Mouse (Mus musculus): ENCODE measurements at regions not wholly inside any gene's neighbourhood (a gene's known extent, or its start where the extent isn't known, plus 50 kb on each side); places are given as distances from the start of the nearest gene placed in this dataset.
A peak's percentile ranks its signal among the peaks of the same experiment; 100 is the strongest.

GRCm38 (mm10) chr3:128001924-128002501, 105.9 kb upstream of the Fam241a start:
- peak; percentile 54 for DNase-seq (ENCODE audit: low spot score)

DNA sequence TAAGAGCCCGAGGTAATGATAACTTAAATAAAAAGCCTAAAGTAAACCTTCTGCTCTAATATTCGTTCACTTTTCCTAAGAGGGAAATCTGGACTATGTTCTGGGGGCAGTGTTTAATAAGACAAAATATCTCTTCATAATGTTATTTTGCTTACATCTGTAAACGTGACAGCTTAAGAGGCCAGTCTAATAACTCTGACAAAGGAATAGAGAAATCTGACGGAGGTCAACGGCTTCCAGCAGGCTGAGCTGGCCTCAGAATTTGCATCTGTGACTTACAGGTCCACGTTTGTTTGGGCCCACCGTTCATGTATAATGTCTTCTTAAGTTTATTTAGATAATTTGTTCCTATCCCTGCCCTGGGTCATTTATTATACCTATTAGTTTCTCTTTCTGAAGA, 99.6 kb upstream of the Fam241a start:
- no peak for DNase-seq (ENCODE audit: low spot score)

GRCm38 (mm10) chr3:127987583-127987982, 91.5 kb upstream of the Fam241a start:
- no peak for DNase-seq (ENCODE audit: low spot score)

- no peak for DNase-seq (ENCODE audit: low spot score)
Measured at GRCm38 (mm10) chr3:127985165-127985564, 89.0 kb upstream of the Fam241a start.

DNA sequence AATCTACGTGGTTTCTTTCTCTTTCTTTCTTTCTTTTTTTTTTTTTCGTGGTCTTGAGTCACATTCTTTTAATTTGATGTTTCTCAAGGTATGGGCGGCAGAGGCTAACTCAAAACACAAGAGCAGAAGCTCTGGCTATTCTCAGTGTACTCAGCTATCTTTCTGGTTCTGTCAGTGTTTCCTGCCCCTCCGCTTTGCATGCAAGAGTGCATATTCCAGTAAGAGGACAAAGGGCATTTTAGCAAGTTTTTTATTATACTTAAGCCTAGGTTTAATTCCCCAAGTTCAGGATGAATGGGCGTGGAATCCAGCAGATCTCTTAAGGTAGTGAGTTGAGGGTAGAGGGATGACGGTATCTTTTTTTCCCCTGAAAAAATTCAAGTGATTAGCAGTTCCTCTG, 81.1 kb upstream of the Fam241a start:
- no peak for DNase-seq (ENCODE audit: low spot score)

DNA sequence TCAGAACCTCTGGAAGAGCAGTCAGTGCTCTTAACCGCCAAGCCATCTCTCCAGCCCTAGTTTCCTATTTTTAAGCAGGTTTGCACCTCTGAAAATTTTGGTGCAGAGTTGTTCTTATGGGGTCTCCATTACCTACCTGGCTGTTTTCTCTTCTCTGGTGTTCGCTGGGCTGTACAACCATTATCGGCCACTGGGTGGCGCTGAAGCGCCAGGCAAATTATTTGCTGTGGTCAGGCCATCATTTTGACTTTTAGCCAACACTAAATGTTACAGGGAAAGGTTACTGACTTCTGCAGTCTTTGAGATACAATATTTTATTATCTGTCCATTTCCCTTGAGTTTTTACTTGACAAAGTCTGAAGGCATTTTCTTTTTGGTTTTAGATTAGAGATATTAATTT, 74.8 kb upstream of the Fam241a start:
- DNase-seq (ENCODE audit: low spot score), result peak; percentile 31

GRCm38 (mm10) chr3:127967170-127967569, 71.0 kb upstream of the Fam241a start:
- no peak for DNase-seq (ENCODE audit: low spot score)

GRCm38 (mm10) chr3:127966214-127966613, 70.1 kb upstream of the Fam241a start:
- no peak for DNase-seq (ENCODE audit: low spot score)

DNA sequence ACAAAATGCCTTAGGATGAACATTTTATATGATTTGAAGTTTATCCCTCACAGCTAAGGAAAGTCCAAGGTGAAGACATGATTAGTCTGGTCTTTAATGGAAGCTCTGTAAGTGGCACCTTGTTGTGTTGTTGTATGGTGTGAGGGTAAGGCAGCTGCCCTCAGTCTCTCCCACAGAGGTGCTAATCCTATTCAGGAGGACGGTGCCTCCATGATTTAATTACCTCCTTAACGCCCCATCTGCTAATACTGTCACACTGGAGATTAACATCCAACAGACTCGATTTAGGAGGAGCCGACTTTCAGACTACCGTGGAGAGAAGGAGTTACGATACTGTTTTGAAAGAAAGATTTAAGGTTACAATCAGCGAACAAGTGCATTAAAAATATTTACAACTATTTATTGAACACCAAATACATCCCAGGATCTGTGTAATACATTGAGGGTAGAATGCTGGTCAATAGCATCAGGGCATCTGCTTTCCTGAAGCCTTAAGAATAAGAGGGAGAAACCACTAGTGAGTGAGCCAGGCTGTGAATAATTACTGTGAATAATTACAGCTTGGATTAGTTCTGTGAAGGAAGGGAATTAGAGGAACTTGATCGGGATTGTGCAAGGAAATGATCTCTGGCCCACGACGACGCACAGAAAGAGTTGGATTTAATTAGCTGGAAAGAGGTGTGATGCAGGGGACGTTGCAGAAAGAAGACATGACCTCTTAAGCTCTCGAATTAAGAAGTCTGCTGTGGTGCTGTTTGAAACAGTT, 63.0 kb upstream of the Fam241a start:
- no peak for DNase-seq (ENCODE audit: low spot score)

DNA sequence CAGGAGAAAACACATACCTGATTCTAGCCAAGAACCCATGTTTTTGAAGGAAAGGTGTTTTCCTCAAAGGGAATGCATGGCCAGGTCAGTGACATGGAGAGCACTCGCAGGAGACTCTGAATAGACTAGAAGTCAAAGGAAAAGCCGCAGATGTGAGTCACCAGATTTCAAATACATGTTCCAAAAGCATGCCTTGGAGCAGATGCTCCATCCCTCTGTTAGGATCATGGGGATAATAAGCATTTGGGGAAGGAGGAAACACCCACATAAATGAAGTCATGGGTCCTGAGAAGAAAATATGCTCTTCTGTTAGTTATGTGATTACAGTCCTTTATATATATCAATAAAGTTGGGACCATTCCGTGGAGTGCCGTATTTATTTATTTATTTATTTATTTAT, 58.7 kb upstream of the Fam241a start:
- no peak for DNase-seq (ENCODE audit: low spot score)

DNA sequence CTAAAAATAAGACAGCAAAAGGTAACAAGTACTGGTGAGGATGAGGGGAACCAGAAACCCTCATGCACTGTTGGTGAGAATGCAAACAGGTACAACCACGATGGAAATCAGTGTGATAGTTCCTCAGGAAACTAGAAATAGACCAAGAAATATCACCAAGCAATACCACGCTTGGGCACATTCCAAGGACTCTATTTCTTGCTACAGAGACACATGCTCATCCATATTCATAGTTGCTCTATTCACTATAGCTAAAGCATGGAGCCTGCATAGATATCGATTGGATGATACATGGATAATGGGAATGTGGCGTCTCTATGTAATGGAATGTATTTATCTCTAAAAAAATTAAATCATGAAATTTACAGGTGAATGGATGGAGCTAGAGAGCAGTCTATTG, 57.5 kb upstream of the Fam241a start:
- no peak for DNase-seq (ENCODE audit: low spot score)

DNA sequence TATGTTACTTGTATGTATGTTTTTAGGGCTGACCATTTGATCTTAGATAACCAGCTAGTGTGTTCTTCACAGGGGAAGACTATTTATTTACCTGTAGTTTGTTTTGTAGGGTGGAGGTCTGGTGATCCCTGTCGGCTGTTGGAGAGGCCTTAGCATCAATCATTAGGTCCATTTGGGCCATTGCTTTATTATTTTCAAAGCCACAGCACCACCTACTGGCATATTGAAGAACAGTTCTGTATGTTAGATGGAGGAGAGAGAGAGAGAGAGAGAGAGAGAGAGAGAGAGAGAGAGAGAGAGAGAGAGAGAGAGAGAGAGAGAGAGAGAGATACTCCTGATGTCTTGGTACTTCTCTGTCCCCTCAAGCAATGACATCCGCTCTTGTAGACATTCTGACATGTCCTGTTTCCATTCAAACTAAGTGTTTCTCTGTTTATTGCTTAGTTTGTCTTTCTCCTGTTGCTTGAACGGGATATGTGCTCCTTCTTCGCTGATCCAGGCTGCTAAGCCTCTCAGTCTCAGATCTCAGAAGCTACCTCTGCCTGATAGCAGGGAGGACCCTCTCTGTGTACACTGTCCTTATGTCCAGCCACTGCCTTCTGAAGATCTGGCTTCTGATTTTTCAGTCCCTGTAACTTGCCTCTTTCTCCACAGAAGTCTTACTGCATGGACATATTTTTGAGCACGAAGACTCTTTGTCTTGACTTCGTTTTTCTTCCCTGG, 52.9 kb upstream of the Fam241a start:
- DNase-seq (ENCODE audit: low spot score), result peak; percentile 83

DNA sequence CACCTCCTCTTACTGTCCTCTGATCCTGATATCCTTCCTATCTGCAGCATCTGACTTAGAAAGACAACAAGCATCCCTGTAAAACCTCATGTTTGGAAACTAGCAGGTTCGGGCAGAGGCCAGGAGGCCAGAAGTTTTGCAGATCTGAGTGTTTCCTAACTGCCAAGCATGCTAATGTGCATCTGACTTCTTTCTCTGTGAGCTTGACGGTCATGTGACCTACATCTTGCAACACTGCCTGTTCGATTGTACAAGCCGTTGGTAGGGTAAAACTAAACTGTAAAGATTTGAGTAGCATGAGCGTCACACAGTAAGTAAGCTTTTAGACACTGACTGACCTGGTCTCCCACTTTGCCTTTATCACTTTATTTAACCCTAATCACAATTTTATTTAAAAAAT, 52.2 kb upstream of the Fam241a start:
- no peak for DNase-seq (ENCODE audit: low spot score)
